Mouse (Mus musculus) stomach, embryonic 16.5 days (tissue): Measurements from ENCODE around the gene Zpr1. TPM values are rescaled to one million over a fixed set of nuclear protein-coding genes. Genes with fewer than 3 reads are reported as not detected.

Source experiments
- ATAC-seq: fragments of 200-750 bp; cut with Nextera tagmentation; 2 replicates; pipeline ENCODE4 v1.8.0; 2017; ENCODE audit warnings: moderate number of reproducible peaks, moderate TSS enrichment; ENCODE audit not compliant: insufficient read depth, low FRiP score
- H3K27ac ChIP-seq: fragments of 300-500 bp; sonication (generic); 2 replicates; pipeline ENCODE4 v1.5.1; 2014; ENCODE audit warnings: low read length
- H3K27me3 ChIP-seq: fragments of 300-500 bp; sonication (generic); 2 replicates; pipeline ENCODE4 v1.6.1; 2014; ENCODE audit warnings: low read length, control low read depth, mixed read lengths; ENCODE audit not compliant: control insufficient read depth, insufficient read depth
- H3K36me3 ChIP-seq: fragments of 300-500 bp; sonication (generic); 2 replicates; pipeline ENCODE4 v1.6.1; 2014; ENCODE audit warnings: low read length; ENCODE audit not compliant: control insufficient read depth, insufficient read depth
- H3K4me1 ChIP-seq: fragments of 300-500 bp; sonication (generic); 2 replicates; pipeline ENCODE4 v1.6.1; 2014; ENCODE audit warnings: low read length, control low read depth, mixed read lengths; ENCODE audit not compliant: control insufficient read depth, insufficient read depth
- H3K4me2 ChIP-seq: fragments of 300-500 bp; sonication (generic); 2 replicates; pipeline ENCODE4 v1.6.1; 2014; ENCODE audit warnings: low read depth, low read length, mixed read lengths
- H3K4me3 ChIP-seq: fragments of 300-500 bp; sonication (generic); replicated peaks from 2 replicates; pipeline ENCODE4 v1.5.1; 2014; ENCODE audit warnings: mild to moderate bottlenecking, low read length
- H3K9ac ChIP-seq: fragments of 300-500 bp; sonication (generic); 2 replicates; pipeline ENCODE4 v1.6.1; 2014; ENCODE audit warnings: low read length
- H3K9me3 ChIP-seq: fragments of 300-500 bp; sonication (generic); replicated peaks from 2 replicates; pipeline ENCODE4 v1.6.1; 2016; ENCODE audit warnings: low read length, control low read depth; ENCODE audit not compliant: control insufficient read depth
- WGBS: fragments of 180-500 bp; shearing (Covaris S2); extraction: QIAGEN DNeasy Blood & Tissue Kit; methylation state at CpG from one replicate; pipeline ENCODE4 v1.1.7; 2014; 5-methylcytosine and 5-hydroxymethylcytosine counted together
- polyA plus RNA-seq: library from polyadenylated mRNA; unstranded; fragments of >200 nt; fragmentation: Nextera tagmentation; extraction: Ambion mirVana; gene quantifications from 2 replicates; pipeline ENCODE4 v1.2.1, GENCODE M21; 2015

The Zpr1 gene
- polyA plus RNA-seq, 1 experiment from 2014 or later, result 48.5 TPM

- Histone ChIP-seq H3K27me3 (no peaks in the 10 kb centered on the region), H3K4me3 (no peak overlapping the region), H3K9ac (no peak overlapping the region), H3K36me3 (no peaks in the 10 kb centered on the region), H3K4me1 (no peaks in the 10 kb centered on the region), H3K9me3 (no peaks in the 10 kb centered on the region), H3K27ac (no peak overlapping the region), H3K4me2 (no peak overlapping the region)
- ATAC-seq, result no peak
- 89% methylated on average over 7 of the region's 7 CpGs for WGBS
Observed at GRCm38 (mm10) chr9:46256177-46256576, 16.7 kb upstream of the Zpr1 start.

GRCm38 (mm10) chr9:46256658-46257385, 16.0 kb upstream of the Zpr1 start:
- Histone ChIP-seq H3K4me1 (no peaks in the 10 kb centered on the region), H3K9ac (no peak overlapping the region), H3K4me3 (no peak overlapping the region), H3K27ac (no peak overlapping the region), H3K9me3 (no peaks in the 10 kb centered on the region), H3K4me2 (no peak overlapping the region), H3K27me3 (no peaks in the 10 kb centered on the region), H3K36me3 (no peaks in the 10 kb centered on the region)
- 74% methylated on average over 10 of the region's 10 CpGs for WGBS
- ATAC-seq, result no peak

- H3K27ac ChIP-seq, result no peak overlapping the region
- no peak overlapping the region for H3K4me3 ChIP-seq
- H3K9ac ChIP-seq, result no peak overlapping the region
- no peaks in the 10 kb centered on the region for H3K9me3 ChIP-seq
- no peaks in the 10 kb centered on the region for H3K27me3 ChIP-seq
- 83% methylated on average over 3 of the region's 3 CpGs for WGBS
- H3K36me3 ChIP-seq, result no peaks in the 10 kb centered on the region
- no peak for ATAC-seq
- no peak overlapping the region for H3K4me2 ChIP-seq
- H3K4me1 ChIP-seq, result no peaks in the 10 kb centered on the region
Observed at GRCm38 (mm10) chr9:46257546-46257945, 15.3 kb upstream of the Zpr1 start.

- Histone ChIP-seq H3K9ac (no peak overlapping the region), H3K27me3 (no peaks in the 10 kb centered on the region), H3K4me3 (no peak overlapping the region), H3K27ac (no peak overlapping the region), H3K4me2 (no peak overlapping the region), H3K4me1 (no peaks in the 10 kb centered on the region), H3K36me3 (no peaks in the 10 kb centered on the region), H3K9me3 (no peaks in the 10 kb centered on the region)
- 86% methylated on average over 6 of the region's 6 CpGs for WGBS
- ATAC-seq, result no peak
Observed at GRCm38 (mm10) chr9:46259111-46259510, 13.8 kb upstream of the Zpr1 start.

- WGBS, result 73% methylated on average over 7 of the region's 7 CpGs
- Histone ChIP-seq H3K4me3 (no peak overlapping the region), H3K27me3 (no peaks in the 10 kb centered on the region), H3K4me1 (no peaks in the 10 kb centered on the region), H3K9ac (no peak overlapping the region), H3K9me3 (no peaks in the 10 kb centered on the region), H3K27ac (no peak overlapping the region), H3K36me3 (no peaks in the 10 kb centered on the region), H3K4me2 (no peak overlapping the region)
- no peak for ATAC-seq
Observed at GRCm38 (mm10) chr9:46261131-46261530, 11.7 kb upstream of the Zpr1 start.

GRCm38 (mm10) chr9:46268343-46268873, 4.5 kb upstream of the Zpr1 start, which contains the start of gene Apoa5:
Gene Apoa5 (plus strand): TSS chr9:46268633.
- Histone ChIP-seq H3K27ac (no peak within 1 kb of the TSS), H3K9ac (no peak within 1 kb of the TSS), H3K4me3 (no peak within 1 kb of the TSS), H3K4me2 (no peak within 1 kb of the TSS), H3K4me1 (no peaks in the 10 kb centered on the region), H3K27me3 (peaks cover 7% of the 10 kb centered on the region), H3K36me3 (no peaks in the 10 kb centered on the region), H3K9me3 (no peaks in the 10 kb centered on the region)
- 40% methylated on average over 7 of the region's 7 CpGs for WGBS
- ATAC-seq, result no peak

GRCm38 (mm10) chr9:46269125-46269524, 3.7 kb upstream of the Zpr1 start:
- no peak overlapping the region for H3K27ac ChIP-seq
- H3K9ac ChIP-seq, result no peak overlapping the region
- peaks cover 7% of the 10 kb centered on the region for H3K27me3 ChIP-seq
- no peaks in the 10 kb centered on the region for H3K4me1 ChIP-seq
- 86% methylated on average over 5 of the region's 5 CpGs for WGBS
- no peak for ATAC-seq
- no peak overlapping the region for H3K4me3 ChIP-seq
- H3K4me2 ChIP-seq, result no peak overlapping the region
- H3K36me3 ChIP-seq, result no peaks in the 10 kb centered on the region
- H3K9me3 ChIP-seq, result no peaks in the 10 kb centered on the region

- no peaks in the 10 kb centered on the region for H3K9me3 ChIP-seq
- ATAC-seq, result no peak
- H3K36me3 ChIP-seq, result peaks cover 4% of the 10 kb centered on the region; the same call in 1 of the 2 replicates
- WGBS, result 92% methylated on average over 4 of the region's 4 CpGs
- no peaks in the 10 kb centered on the region for H3K4me1 ChIP-seq
- no peak overlapping the region for H3K27ac ChIP-seq
- H3K4me2 ChIP-seq, result no peak overlapping the region
- H3K9ac ChIP-seq, result no peak overlapping the region
- H3K27me3 ChIP-seq, result peaks cover 7% of the 10 kb centered on the region
- H3K4me3 ChIP-seq, result no peak overlapping the region
Observed at GRCm38 (mm10) chr9:46270782-46271181, 2.1 kb upstream of the Zpr1 start.

- H3K36me3 ChIP-seq, result peaks cover 13% of the 10 kb centered on the region; the same call in 1 of the 2 replicates
- no peak overlapping the region for H3K4me3 ChIP-seq
- H3K27ac ChIP-seq, result no peak overlapping the region
- H3K27me3 ChIP-seq, result peaks cover 7% of the 10 kb centered on the region
- no peaks in the 10 kb centered on the region for H3K9me3 ChIP-seq
- 79% methylated on average over 9 of the region's 9 CpGs for WGBS
- ATAC-seq, result no peak
- H3K9ac ChIP-seq, result no peak overlapping the region
- H3K4me1 ChIP-seq, result no peaks in the 10 kb centered on the region
- no peak overlapping the region for H3K4me2 ChIP-seq
Observed at GRCm38 (mm10) chr9:46272070-46272469, 794 bp upstream of the Zpr1 start.
